26 mouse cellular contexts compared by ENCODE assay signal in genomic region chr3:54400617-54401016, GRCm38 (mm10). TPM values are rescaled to one million over a fixed set of nuclear protein-coding genes. Genes with fewer than 3 reads are reported as not detected.
DNase-seq lines count a peak whose midpoint lies in the region; ATAC-seq lines count a peak whose summit lies in the region.
"Had no signal": no experiment of that assay in that cellular context is flagged by ENCODE, and none has a peak within 500 bp of the region (broad histone marks: within the 10 kb centered on the region; RNA-seq: fewer than 3 reads in every experiment).

No protein-coding gene starts in this region.

- 44% methylated on average over 1 of the region's 1 CpGs for WGBS in heart, embryonic 16.5 days
- WGBS in heart, embryonic 11.5 days (ENCODE audit: insufficient replicate concordance) = 59% methylated on average over 1 of the region's 1 CpGs

- no peaks in the 10 kb centered on the region for H3K36me3 ChIP-seq in heart, embryonic 16.5 days (ENCODE audit: control insufficient read depth, insufficient read depth)
- H3K36me3 ChIP-seq in heart, embryonic 11.5 days (ENCODE audit: control insufficient read depth, insufficient read depth, low read length) = no peaks in the 10 kb centered on the region
- H3K36me3 ChIP-seq: embryonic facial prominence, embryonic 13.5 days; embryonic facial prominence, embryonic 15.5 days; G1E had no signal

- peak; percentile 60 for ATAC-seq in heart, embryonic 16.5 days (replicated peaks; ENCODE audit: extremely low read depth, insufficient read depth, low FRiP score)
- ATAC-seq in heart, embryonic 11.5 days (replicated peaks; ENCODE audit: insufficient number of reproducible peaks, low FRiP score, low TSS enrichment) = no peak
- ATAC-seq: forebrain, embryonic 13.5 days; forebrain, embryonic 16.5 days had no signal

- no peak overlapping the region for H3K9ac ChIP-seq in heart, embryonic 16.5 days (ENCODE audit: low read length)
- no peak overlapping the region for H3K9ac ChIP-seq in heart, embryonic 11.5 days (ENCODE audit: low read depth, low read length)
- H3K9ac ChIP-seq: embryonic facial prominence, embryonic 13.5 days; embryonic facial prominence, embryonic 15.5 days; forebrain, embryonic 13.5 days had no signal

- peaks cover 2% of the 10 kb centered on the region; the same call in 1 of the 2 replicates for H3K4me1 ChIP-seq in heart, embryonic 16.5 days (ENCODE audit: control insufficient read depth, insufficient read depth, low read length)
- H3K4me1 ChIP-seq in heart, embryonic 11.5 days (ENCODE audit: control insufficient read depth, insufficient read depth, low read length) = no peaks in the 10 kb centered on the region
- H3K4me1 ChIP-seq: forebrain, embryonic 13.5 days had no signal

- no peak overlapping the region; the same call in 1 of the 2 replicates for H3K27ac ChIP-seq in heart, embryonic 16.5 days (ENCODE audit: low read length)
- no peak overlapping the region for H3K27ac ChIP-seq in heart, embryonic 11.5 days (ENCODE audit: low read depth, low read length)
- H3K27ac ChIP-seq: embryonic facial prominence, embryonic 13.5 days; embryonic facial prominence, embryonic 15.5 days; forebrain, embryonic 13.5 days had no signal

- H3K4me2 ChIP-seq in heart, embryonic 16.5 days (ENCODE audit: low read depth, low read length) = no peak overlapping the region
- no peak overlapping the region for H3K4me2 ChIP-seq in heart, embryonic 11.5 days
- H3K4me2 ChIP-seq: embryonic facial prominence, embryonic 13.5 days; embryonic facial prominence, embryonic 15.5 days; forebrain, embryonic 13.5 days had no signal

- no peaks in the 10 kb centered on the region for H3K9me3 ChIP-seq in heart, embryonic 16.5 days (replicated peaks; ENCODE audit: control insufficient read depth, low read length)
- no peaks in the 10 kb centered on the region for H3K9me3 ChIP-seq in heart, embryonic 11.5 days (replicated peaks; ENCODE audit: control insufficient read depth, low read length)
- H3K9me3 ChIP-seq: embryonic facial prominence, embryonic 13.5 days; embryonic facial prominence, embryonic 15.5 days; forebrain, embryonic 13.5 days had no signal

- no peaks in the 10 kb centered on the region for H3K27me3 ChIP-seq in heart, embryonic 16.5 days (ENCODE audit: control insufficient read depth, insufficient read depth, low read length)
- H3K27me3 ChIP-seq in heart, embryonic 11.5 days (ENCODE audit: control insufficient read depth, insufficient read depth, low read length) = no peaks in the 10 kb centered on the region
- H3K27me3 ChIP-seq: CH12.LX; embryonic facial prominence, embryonic 13.5 days; embryonic facial prominence, embryonic 15.5 days; forebrain, embryonic 13.5 days had no signal

- no peak overlapping the region for H3K4me3 ChIP-seq in heart, embryonic 16.5 days (ENCODE audit: low read length)
- no peak overlapping the region for H3K4me3 ChIP-seq in heart, embryonic 11.5 days (ENCODE audit: low read depth, low read length)
- H3K4me3 ChIP-seq: embryonic facial prominence, embryonic 13.5 days; embryonic facial prominence, embryonic 15.5 days; forebrain, embryonic 13.5 days had no signal

- intact Hi-C loops in heart, postnatal 10 days (cut with DNase I) = no loop called here

- DNase-seq in heart, adult 9 months (ENCODE audit: low spot score in 2 of 2) = no peak
- DNase-seq in heart, postnatal 10 days = peak; percentile 19 to 30
- DNase-seq in Muller cell, postnatal 12 days (ENCODE audit: inconsistent ontology term) = peak; percentile 80
- peak; percentile 14 for DNase-seq in naive thymus-derived CD4-positive, alpha-beta T cell, adult 2 months (ENCODE audit: low read depth)
- DNase-seq in layer of hippocampus, postnatal 36 days = no peak
- DNase-seq: adrenal gland, adult 2 months; adrenal gland, postnatal 10 days; adrenal gland, postnatal 25 days; B cell, adult 2 months; cerebellum, adult 11 months; cerebellum, adult 18-20 months; cerebellum, adult 8-10 months; cerebellum, adult 9-11 months; cerebellum, postnatal 14 days; cerebellum, postnatal 36 days; embryo, embryonic 11 days had no signal

RNA-seq across cellular contexts. Expression of gene Postn, which starts 39.7 kb away (rescaled TPM):
- 394 and 476 TPM in 2 replicates for polyA plus RNA-seq in heart, embryonic 16.5 days (2015; fragmentation: Nextera tagmentation; extraction: Ambion mirVana)
- 100 to 1,000 TPM; 455 to 513 TPM for total RNA-seq in heart, postnatal 10 days (2021)
- polyA plus RNA-seq in heart, embryonic 11.5 days (2014; fragmentation: Nextera tagmentation; extraction: Ambion mirVana) = 129 and 141 TPM in 2 replicates
- total RNA-seq in layer of hippocampus, postnatal 36 days (2021) = 1 to 10 TPM; 1.2 to 1.9 TPM
- total RNA-seq: common myeloid progenitor, adult 5-6 weeks had no signal
- polyA plus RNA-seq: CD4-positive, CD25-positive, alpha-beta regulatory T cell, adult 4 months; G1E had no signal

Comparison
In these comparisons a context has a peak if more than half of its experiments do, and no peak if none do; other contexts are left out.
1. DNase-seq: peak in heart, postnatal 10 days (2 of 2), Muller cell, postnatal 12 days (single experiment) and naive thymus-derived CD4-positive, alpha-beta T cell, adult 2 months (single experiment); none in heart, adult 9 months (0 of 2) and layer of hippocampus, postnatal 36 days (0 of 2).
2. RNA of gene Postn, which starts 39.7 kb away (total RNA-seq): 455 to 513 TPM in heart, postnatal 10 days; 1.2 to 1.9 TPM in layer of hippocampus, postnatal 36 days; every median in the first group is over 100 times any median in the second.